Mouse (Mus musculus) E14TG2a.4 (cell line): Measurements from ENCODE around the gene Anapc4.

ENCODE experiments used
- H3K27me3 ChIP-seq: 2 replicates; pipeline ENCODE4 v1.6.1; 2014; ENCODE audit warnings: low read length, control low read depth; ENCODE audit not compliant: insufficient read depth
- H3K36me3 ChIP-seq: 2 replicates; pipeline ENCODE4 v1.6.1; 2014; ENCODE audit warnings: low read length, control low read depth; ENCODE audit not compliant: insufficient read depth
- H3K4me1 ChIP-seq: replicated peaks from 2 replicates; pipeline ENCODE4 v1.6.1; 2014; ENCODE audit warnings: low read depth, low read length, control low read depth
- H3K4me3 ChIP-seq: replicated peaks from 2 replicates; pipeline ENCODE4 v1.5.1; 2014; ENCODE audit warnings: mild to moderate bottlenecking, low read length
- H3K9me3 ChIP-seq: 2 replicates; pipeline ENCODE4 v1.6.1; 2014; ENCODE audit warnings: low read length, control low read depth
- CTCF ChIP-seq: conservative IDR thresholded peaks from 2 replicates; pipeline ENCODE4 v1.5.1; 2014; ENCODE audit warnings: low read length
- NANOG ChIP-seq: IDR thresholded peaks from 2 replicates; pipeline ENCODE4 v1.6.1; 2014; ENCODE audit warnings: borderline replicate concordance, low read length, mixed read lengths
- POU5F1 ChIP-seq: IDR thresholded peaks from 2 replicates; pipeline ENCODE4 v1.6.1; 2014; ENCODE audit warnings: low read length, borderline replicate concordance

Anapc4 gene

DNA sequence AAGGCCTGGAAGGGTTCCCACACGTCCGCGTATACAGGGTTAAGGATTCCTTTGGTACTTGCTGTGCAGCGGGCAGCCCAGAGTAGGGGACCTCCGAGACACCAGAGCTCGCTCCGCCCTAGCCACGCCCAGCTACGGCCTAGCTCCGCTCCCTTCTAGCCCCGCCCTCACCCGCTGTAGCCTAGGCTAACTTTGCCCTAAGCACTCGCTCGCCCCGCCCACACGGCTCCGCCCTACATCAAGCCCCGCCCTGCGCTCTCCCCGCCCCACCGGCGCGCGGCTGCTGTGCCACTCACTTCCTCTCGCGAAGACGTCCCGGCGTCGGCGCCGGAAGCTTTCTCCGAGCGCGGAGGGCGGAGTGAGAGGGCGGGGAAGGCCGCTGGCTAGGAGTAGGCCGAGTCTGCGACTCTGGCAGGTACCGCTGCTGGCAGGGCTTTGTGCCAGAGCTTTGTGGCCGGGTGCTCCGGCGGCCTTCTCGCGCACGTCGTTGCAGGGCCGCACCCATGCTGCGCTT, at the start of gene Anapc4:
Gene Anapc4 (plus strand): TSS at position 252 of the 514 bp plus-strand sequence.
- H3K36me3 ChIP-seq, result peaks cover 23% of the 10 kb centered on the region
- H3K4me1 ChIP-seq, result peaks cover 23% of the 10 kb centered on the region
- no peaks in the 10 kb centered on the region for H3K9me3 ChIP-seq
- H3K27me3 ChIP-seq, result no peaks in the 10 kb centered on the region
- peak within 1 kb of the TSS; percentile 94 for H3K4me3 ChIP-seq
- no peak for TF ChIP-seq NANOG
- no peak for TF ChIP-seq CTCF
- TF ChIP-seq POU5F1, result no peak

DNA sequence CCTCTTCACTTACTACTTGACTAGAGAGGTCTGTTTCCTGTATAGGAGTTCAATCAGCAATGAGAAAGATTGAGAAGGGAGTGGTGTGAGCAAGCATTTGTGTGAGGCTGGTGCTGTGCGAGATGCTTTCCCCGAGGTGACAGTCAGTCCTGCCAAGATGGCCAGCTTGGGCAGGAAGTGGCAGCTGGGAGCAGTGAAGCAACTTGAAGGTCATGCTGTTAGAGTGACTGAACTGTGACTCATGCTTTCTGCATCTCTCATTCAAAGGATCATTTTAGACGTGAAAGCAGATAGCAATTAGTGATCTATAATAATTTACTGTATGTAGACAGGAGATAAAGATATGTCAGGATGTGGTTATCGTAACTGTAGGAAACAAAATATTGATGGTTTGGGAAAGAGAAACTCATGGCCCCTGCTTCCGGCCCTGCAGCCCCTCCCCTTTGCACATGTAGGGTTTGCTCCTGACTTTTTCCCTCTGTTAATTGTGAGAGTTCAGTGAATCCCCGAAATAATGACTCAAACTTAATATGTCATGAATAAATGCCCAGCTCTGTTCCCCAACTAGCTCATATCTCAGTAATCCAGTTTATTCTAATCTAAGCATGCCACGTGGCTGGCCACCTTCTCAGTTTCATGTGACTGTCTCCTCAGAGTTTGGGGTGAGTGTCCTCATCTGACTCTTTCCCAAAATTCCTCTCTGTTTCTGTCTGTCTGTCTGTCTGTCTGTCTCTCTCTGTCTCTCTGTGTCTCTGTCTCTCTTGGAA, 47.1 kb upstream of the Anapc4 start:
- H3K4me3 ChIP-seq, result no peak overlapping the region
- peaks cover 56% of the 10 kb centered on the region for H3K36me3 ChIP-seq
- TF ChIP-seq NANOG, result no peak
- TF ChIP-seq CTCF, result no peak
- no peak for TF ChIP-seq POU5F1

DNA sequence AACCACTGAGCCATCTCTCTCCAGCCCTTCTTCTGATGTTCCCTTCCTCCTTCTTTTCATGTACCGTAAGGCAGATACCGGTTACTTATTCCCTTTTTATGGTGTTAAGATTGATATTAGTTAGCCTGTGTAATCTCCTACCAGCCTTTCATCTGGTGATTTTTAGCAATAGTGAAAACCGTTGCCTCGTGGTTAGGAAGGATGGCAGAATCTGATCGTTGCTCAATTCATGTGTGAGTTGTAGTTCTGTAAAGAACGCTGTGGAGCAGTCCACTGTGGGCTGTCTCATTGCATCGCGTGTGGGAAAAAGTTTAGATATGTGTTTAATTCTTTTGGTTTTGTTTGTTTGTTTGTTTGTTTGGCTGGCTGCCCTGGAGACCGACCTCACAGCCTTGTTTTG, 40.6 kb upstream of the Anapc4 start:
- TF ChIP-seq CTCF, result no peak

More for the DNA sequence above, 47.1 kb upstream of the Anapc4 start:
- no peaks in the 10 kb centered on the region for H3K27me3 ChIP-seq
- peaks cover 35% of the 10 kb centered on the region for H3K4me1 ChIP-seq
- no peaks in the 10 kb centered on the region for H3K9me3 ChIP-seq

DNA sequence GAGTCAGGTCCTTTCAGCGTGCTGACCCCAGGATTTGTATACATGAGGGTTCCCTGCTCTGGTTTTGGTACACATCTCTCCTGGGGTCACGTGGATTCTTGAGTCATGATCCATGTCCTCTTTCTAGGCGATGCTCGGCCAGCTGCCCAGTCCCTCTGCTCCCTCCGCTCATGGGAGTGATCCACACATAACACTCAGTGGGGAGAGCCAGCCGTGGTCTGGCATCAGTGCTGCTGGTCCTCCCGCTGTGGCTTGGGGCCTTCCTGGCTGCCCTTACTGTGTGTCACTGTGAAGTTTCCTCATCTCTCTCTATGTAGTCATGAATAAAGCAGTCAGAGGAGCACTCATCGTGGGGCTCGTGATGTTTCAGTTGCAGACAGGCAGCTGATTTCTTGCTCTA, 39.7 kb upstream of the Anapc4 start:
- TF ChIP-seq NANOG (no peak), CTCF (no peak), POU5F1 (no peak)

More for the DNA sequence above, 40.6 kb upstream of the Anapc4 start:
- Histone ChIP-seq H3K9me3 (no peaks in the 10 kb centered on the region), H3K27me3 (no peaks in the 10 kb centered on the region), H3K4me3 (no peak overlapping the region), H3K36me3 (peaks cover 79% of the 10 kb centered on the region), H3K4me1 (peaks cover 16% of the 10 kb centered on the region)

DNA sequence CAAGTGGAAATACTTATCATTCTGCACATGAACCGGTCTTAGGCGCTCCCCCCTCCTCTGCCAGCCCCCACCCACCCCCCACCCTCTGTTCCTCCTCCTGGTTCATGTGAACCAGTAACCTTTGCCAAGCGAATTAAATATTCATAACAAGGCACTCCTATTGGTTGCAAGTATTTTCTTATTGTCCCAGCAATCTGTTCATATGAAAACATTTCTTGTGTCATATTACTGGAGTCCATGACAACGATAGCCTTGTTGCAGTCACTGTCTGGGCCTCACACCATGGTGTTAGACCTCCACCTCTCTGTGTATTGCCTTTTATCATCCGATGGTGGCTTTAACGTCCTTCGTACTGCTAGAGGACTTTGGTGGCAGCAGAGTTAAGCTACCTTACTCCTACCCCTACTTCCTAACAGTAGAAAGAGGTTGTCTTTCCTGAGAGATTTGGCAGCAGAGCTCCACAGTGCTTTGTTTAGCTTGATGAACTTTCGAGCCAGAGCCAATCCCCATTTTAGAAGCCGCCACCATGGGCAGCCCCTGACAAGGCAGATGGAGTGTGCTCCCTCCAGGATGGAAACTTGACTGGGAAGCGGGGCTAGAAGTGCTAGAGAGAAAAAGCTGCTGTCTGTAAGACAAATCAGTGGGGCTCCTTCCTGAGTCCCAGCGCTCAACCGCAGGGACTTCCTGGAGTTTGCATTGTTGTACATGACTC, 34.4 kb upstream of the Anapc4 start:
- H3K27me3 ChIP-seq, result no peaks in the 10 kb centered on the region
- H3K4me3 ChIP-seq, result no peak overlapping the region
- peaks cover 4% of the 10 kb centered on the region for H3K4me1 ChIP-seq
- no peaks in the 10 kb centered on the region for H3K9me3 ChIP-seq
- TF ChIP-seq NANOG, result no peak
- TF ChIP-seq CTCF, result no peak
- TF ChIP-seq POU5F1, result no peak
- H3K36me3 ChIP-seq, result peaks cover 65% of the 10 kb centered on the region

More for the DNA sequence above, 39.7 kb upstream of the Anapc4 start:
- Histone ChIP-seq H3K27me3 (no peaks in the 10 kb centered on the region), H3K4me3 (no peak overlapping the region), H3K4me1 (peaks cover 16% of the 10 kb centered on the region), H3K36me3 (peaks cover 76% of the 10 kb centered on the region), H3K9me3 (no peaks in the 10 kb centered on the region)

- H3K36me3 ChIP-seq, result peaks cover 68% of the 10 kb centered on the region
- H3K27me3 ChIP-seq, result no peaks in the 10 kb centered on the region
- TF ChIP-seq POU5F1 (no peak), NANOG (no peak), CTCF (no peak)
- H3K4me3 ChIP-seq, result no peak overlapping the region
- H3K9me3 ChIP-seq, result no peaks in the 10 kb centered on the region
- H3K4me1 ChIP-seq, result peaks cover 13% of the 10 kb centered on the region
These were observed 28.0 kb upstream of the Anapc4 start for GRCm38 (mm10) chr5:52805801-52806200.

DNA sequence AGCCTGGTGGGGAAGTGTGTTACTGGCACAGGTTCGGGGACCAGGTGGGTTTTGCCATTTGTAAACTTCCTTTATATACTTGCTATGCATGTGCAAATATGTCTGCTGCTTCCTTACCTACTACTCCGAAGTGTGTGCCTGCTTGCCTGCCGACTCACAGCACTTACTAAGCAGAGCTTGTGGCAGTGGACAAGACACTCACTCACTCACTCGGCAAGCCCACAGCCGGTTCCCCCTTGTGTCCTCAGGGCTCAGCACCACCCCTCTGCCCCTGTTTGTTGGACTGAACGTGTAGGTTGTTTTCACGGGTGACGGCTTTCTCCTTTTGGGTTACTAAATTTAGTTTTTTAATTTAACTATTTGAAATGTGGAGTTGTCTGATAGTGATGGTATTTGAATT, 27.5 kb upstream of the Anapc4 start:
- TF ChIP-seq NANOG, result no peak
- Histone ChIP-seq H3K27me3 (no peaks in the 10 kb centered on the region), H3K9me3 (no peaks in the 10 kb centered on the region), H3K4me1 (peaks cover 13% of the 10 kb centered on the region), H3K36me3 (peaks cover 72% of the 10 kb centered on the region), H3K4me3 (no peak overlapping the region)

- no peaks in the 10 kb centered on the region for H3K27me3 ChIP-seq
- no peak overlapping the region for H3K4me3 ChIP-seq
- H3K36me3 ChIP-seq, result peaks cover 70% of the 10 kb centered on the region
- H3K9me3 ChIP-seq, result no peaks in the 10 kb centered on the region
- H3K4me1 ChIP-seq, result peaks cover 13% of the 10 kb centered on the region
- no peak for TF ChIP-seq POU5F1
- no peak for TF ChIP-seq CTCF
- TF ChIP-seq NANOG, result no peak
These were observed 26.8 kb upstream of the Anapc4 start for GRCm38 (mm10) chr5:52807030-52807429.
